ENCODE assay signal across 8 mouse cellular contexts in genomic region chr1:58802322-58803273, GRCm38 (mm10). TPM values are rescaled to one million over a fixed set of nuclear protein-coding genes. Genes with fewer than 3 reads are reported as not detected.
A peak's percentile ranks its signal among the peaks of the same experiment; 100 is the strongest.
DNase-seq lines count a peak whose midpoint lies in the region; ATAC-seq and TF ChIP-seq lines count a peak whose summit lies in the region.

No protein-coding gene starts in this region.

- peak; percentile 83 for DNase-seq in A20 (ENCODE audit: low read depth, low spot score)
- peak; percentile 22 for DNase-seq in embryonic facial prominence, embryonic 14.5 days (ENCODE audit: low spot score)
- DNase-seq in kidney, adult 11 months = peak; percentile 35
- DNase-seq in lung, embryonic 14.5 days = peak; percentile 66
- peak; percentile 40 to 59 for DNase-seq in spleen, postnatal 14 days (ENCODE audit: low spot score in 2 of 2)
- no peak for DNase-seq in cerebellum, adult 18-20 months
- DNase-seq in cerebellum, postnatal 4 days (ENCODE audit: low spot score in 2 of 2) = no peak

- H3K9me3 ChIP-seq in embryonic facial prominence, embryonic 14.5 days (ENCODE audit: control insufficient read depth, low read length) = 0 out of 2 replicates have a peak, but pooled peaks cover 4% of the 10 kb centered on the region
- peaks cover 4% of the 10 kb centered on the region; the same call in 1 of the 2 replicates for H3K9me3 ChIP-seq in lung, embryonic 14.5 days (ENCODE audit: low read depth, low read length)

- peak; percentile 59 for ATAC-seq in CD4-positive, CD25-positive, alpha-beta regulatory T cell, adult 4 months
- ATAC-seq in embryonic facial prominence, embryonic 14.5 days (ENCODE audit: low read depth) = no peak
- peak; percentile 74; the same call in 1 of the 2 replicates for ATAC-seq in lung, embryonic 14.5 days (ENCODE audit: insufficient read depth)

- peak; percentile 42 for TF ChIP-seq CTCF in lung, embryonic 14.5 days (IDR thresholded peaks at IDR 0.05; ENCODE audit: low read depth)

- WGBS in embryonic facial prominence, embryonic 14.5 days = 79% methylated on average over 18 of the region's 18 CpGs
- 78% methylated on average over 18 of the region's 18 CpGs for WGBS in lung, embryonic 14.5 days

- peaks cover 7% of the 10 kb centered on the region; the same call in 1 of the 2 replicates for H3K36me3 ChIP-seq in embryonic facial prominence, embryonic 14.5 days (ENCODE audit: control insufficient read depth, insufficient read depth, low read length)
- peaks cover 11% of the 10 kb centered on the region for H3K36me3 ChIP-seq in lung, embryonic 14.5 days (ENCODE audit: insufficient read depth)

- no peak overlapping the region for H3K27ac ChIP-seq in embryonic facial prominence, embryonic 14.5 days (replicated peaks; ENCODE audit: low read depth, low read length)
- H3K27ac ChIP-seq in lung, embryonic 14.5 days (ENCODE audit: low read depth) = no peak overlapping the region

- H3K4me2 ChIP-seq in embryonic facial prominence, embryonic 14.5 days (ENCODE audit: low read depth, low read length) = no peak overlapping the region
- H3K4me2 ChIP-seq in lung, embryonic 14.5 days = peak overlapping the region; percentile 33; the same call in 1 of the 2 replicates

- H3K4me1 ChIP-seq in embryonic facial prominence, embryonic 14.5 days (ENCODE audit: control insufficient read depth, insufficient read depth, low read length) = no peaks in the 10 kb centered on the region
- H3K4me1 ChIP-seq in lung, embryonic 14.5 days (ENCODE audit: insufficient read depth) = no peaks in the 10 kb centered on the region

- H3K27me3 ChIP-seq in embryonic facial prominence, embryonic 14.5 days (replicated peaks; ENCODE audit: control insufficient read depth, insufficient read depth, low read length) = no peaks in the 10 kb centered on the region
- no peaks in the 10 kb centered on the region for H3K27me3 ChIP-seq in lung, embryonic 14.5 days (ENCODE audit: insufficient read depth, low read length)

- H3K9ac ChIP-seq in embryonic facial prominence, embryonic 14.5 days (ENCODE audit: low read depth, low read length) = no peak overlapping the region
- H3K9ac ChIP-seq in lung, embryonic 14.5 days = no peak overlapping the region

- no peak overlapping the region for H3K4me3 ChIP-seq in embryonic facial prominence, embryonic 14.5 days (ENCODE audit: low read depth, low read length)
- H3K4me3 ChIP-seq in lung, embryonic 14.5 days (ENCODE audit: low read depth, low read length) = no peak overlapping the region

RNA-seq across cellular contexts. Expression of gene Casp8, which starts 7.4 kb away (rescaled TPM):
- 100 to 1,000 TPM; 197 to 203 TPM for polyA plus RNA-seq in CD4-positive, CD25-positive, alpha-beta regulatory T cell, adult 4 months (2017; shearing (Covaris generic))
- polyA plus RNA-seq in embryonic facial prominence, embryonic 14.5 days (2014; fragmentation: Nextera tagmentation; extraction: Ambion mirVana) = 23.3 and 24.2 TPM in 2 replicates
- polyA plus RNA-seq in lung, embryonic 14.5 days (2014; fragmentation: Nextera tagmentation; extraction: Ambion mirVana) = 48.9 and 50.4 TPM in 2 replicates

Comparison
In these comparisons a context has a peak if more than half of its experiments do, and no peak if none do; other contexts are left out.
1. DNase-seq: peak in A20 (single experiment), embryonic facial prominence, embryonic 14.5 days (single experiment), kidney, adult 11 months (single experiment), lung, embryonic 14.5 days (single experiment) and spleen, postnatal 14 days (2 of 2); none in cerebellum, adult 18-20 months (0 of 2) and cerebellum, postnatal 4 days (0 of 2).